Comparison of ENCODE assay signal across 8 mouse cellular contexts in genomic region chrX:48341621-48342161, GRCm38 (mm10). TPM values are rescaled to one million over a fixed set of nuclear protein-coding genes. Genes with fewer than 3 reads are reported as not detected.
DNase-seq lines count a peak whose midpoint lies in the region; ATAC-seq and TF ChIP-seq lines count a peak whose summit lies in the region.

No protein-coding gene starts in this region.

- intact Hi-C loops in heart, postnatal 25 days (cut with DNase I): loop anchor here (2.0 kb wide), 2 partner anchors 19 to 27 kb away; no protein-coding TSS in a partner anchor

- H3K27ac ChIP-seq in ES-E14 (ENCODE audit: insufficient read depth, low read depth, low read length, poor library complexity, severe bottlenecking): no peak overlapping the region
- H3K27ac ChIP-seq in forebrain, embryonic 13.5 days: no peak overlapping the region
- peak overlapping the region; percentile 82 for H3K27ac ChIP-seq in midbrain, embryonic 10.5 days (replicated peaks)
- H3K27ac ChIP-seq in stomach, embryonic 14.5 days (ENCODE audit: low read length): peak overlapping the region; percentile 78

- ATAC-seq in forebrain, embryonic 13.5 days: no peak
- peak; percentile 68 for ATAC-seq in stomach, embryonic 14.5 days (ENCODE audit: insufficient number of reproducible peaks, insufficient read depth, low FRiP score, low read depth)
- ATAC-seq in inflammation-experienced regulatory T-cells, adult 6 months: no peak

- DNase-seq in ES-E14 (ENCODE audit: low read depth, low spot score): no peak
- peak; percentile 69 for DNase-seq in adrenal gland, postnatal 25 days
- peak; percentile 53 for DNase-seq in heart, postnatal 25 days (ENCODE audit: low spot score)
- peak; percentile 14 for DNase-seq in layer of hippocampus, adult 9-11 months
- DNase-seq in midbrain, embryonic 10.5 days (ENCODE audit: low spot score): peak; percentile 57

- peak overlapping the region; percentile 72 for H3K4me2 ChIP-seq in forebrain, embryonic 13.5 days
- H3K4me2 ChIP-seq in stomach, embryonic 14.5 days (replicated peaks; ENCODE audit: low read depth, low read length): peak overlapping the region; percentile 57

- H3K4me3 ChIP-seq in ES-E14 (ENCODE audit: insufficient read depth in 1 of 2, low read depth in 1 of 2, low read length in 2 of 2, poor library complexity in 1 of 2, severe bottlenecking in 1 of 2): peak overlapping the region; percentile 69 to 88; a peak in 3 of 4 replicates
- H3K4me3 ChIP-seq in forebrain, embryonic 13.5 days: peak overlapping the region; percentile 49
- peak overlapping the region; percentile 66 for H3K4me3 ChIP-seq in midbrain, embryonic 10.5 days
- peak overlapping the region; percentile 51 for H3K4me3 ChIP-seq in stomach, embryonic 14.5 days (ENCODE audit: low read depth, low read length)

- H3K4me1 ChIP-seq in ES-E14 (ENCODE audit: control insufficient read depth in 2 of 2, insufficient read depth in 2 of 2, low read length in 2 of 2, poor library complexity in 1 of 2): 0 out of 4 replicates have a peak, but pooled peaks cover 0 to 2% of the 10 kb centered on the region in 2 experiments
- peaks cover 15% of the 10 kb centered on the region; the same call in 1 of the 2 replicates for H3K4me1 ChIP-seq in forebrain, embryonic 13.5 days
- H3K4me1 ChIP-seq in midbrain, embryonic 10.5 days: peaks cover 29% of the 10 kb centered on the region
- H3K4me1 ChIP-seq in stomach, embryonic 14.5 days (ENCODE audit: control insufficient read depth, insufficient read depth, low read length): no peaks in the 10 kb centered on the region

- peak overlapping the region; percentile 75 for H3K9ac ChIP-seq in ES-E14 (ENCODE audit: insufficient read depth, low read depth, low read length, poor library complexity, severe bottlenecking)
- H3K9ac ChIP-seq in forebrain, embryonic 13.5 days: peak overlapping the region; percentile 62
- peak overlapping the region; percentile 33 for H3K9ac ChIP-seq in stomach, embryonic 14.5 days (replicated peaks; ENCODE audit: low read depth, low read length)

- no peaks in the 10 kb centered on the region for H3K36me3 ChIP-seq in ES-E14 (ENCODE audit: control insufficient read depth, insufficient read depth, low read length, poor library complexity, severe bottlenecking)
- H3K36me3 ChIP-seq in forebrain, embryonic 13.5 days (ENCODE audit: poor library complexity, severe bottlenecking): no peaks in the 10 kb centered on the region
- H3K36me3 ChIP-seq in midbrain, embryonic 10.5 days: no peaks in the 10 kb centered on the region
- no peaks in the 10 kb centered on the region for H3K36me3 ChIP-seq in stomach, embryonic 14.5 days (ENCODE audit: control insufficient read depth, insufficient read depth, low read length)

- H3K27me3 ChIP-seq in forebrain, embryonic 13.5 days: no peaks in the 10 kb centered on the region
- peaks cover 36% of the 10 kb centered on the region for H3K27me3 ChIP-seq in midbrain, embryonic 10.5 days (ENCODE audit: low read depth, poor library complexity, severe bottlenecking)
- H3K27me3 ChIP-seq in stomach, embryonic 14.5 days (ENCODE audit: control insufficient read depth, insufficient read depth, low read length): no peaks in the 10 kb centered on the region

- no peaks in the 10 kb centered on the region for H3K9me3 ChIP-seq in ES-E14 (ENCODE audit: control insufficient read depth, insufficient read depth, low read depth, low read length)
- H3K9me3 ChIP-seq in forebrain, embryonic 13.5 days (replicated peaks): no peaks in the 10 kb centered on the region
- H3K9me3 ChIP-seq in midbrain, embryonic 10.5 days (replicated peaks): peaks cover 8% of the 10 kb centered on the region; the same call in 1 of the 2 replicates
- H3K9me3 ChIP-seq in stomach, embryonic 14.5 days (ENCODE audit: control insufficient read depth, low read depth, low read length): no peaks in the 10 kb centered on the region

- WGBS in forebrain, embryonic 13.5 days: 27% methylated on average over 14 of the region's 73 CpGs
- WGBS in midbrain, embryonic 10.5 days: 14% methylated on average over 62 of the region's 73 CpGs
- 21% methylated on average over 11 of the region's 73 CpGs for WGBS in stomach, embryonic 14.5 days

- in situ Hi-C loops in ES-E14 (cut with MboI; ENCODE audit: low sequenced_read_pairs in 2 of 2, unreplicated experiment in 2 of 2): no loop called here

TF ChIP-seq in ES-E14, 5 proteins besides CTCF, POLR2A, EP300 and RAD21:
- TF ChIP-seq HCFC1 (IDR thresholded peaks at IDR 0.05; ENCODE audit: borderline replicate concordance, insufficient read depth, low read length) (no peak), CHD2 (IDR thresholded peaks at IDR 0.05; ENCODE audit: low read depth, low read length) (no peak)
TF ChIP-seq in ES-E14: peak in this region for 0.

RNA-seq across cellular contexts. Expression of gene Bcorl1, which starts 0.5 kb away (rescaled TPM):
- 1.7 and 2.7 TPM in 2 replicates for total RNA-seq in ES-E14 (2012; rRNA removed)
- total RNA-seq in adrenal gland, postnatal 25 days (2021): 14.1 and 16.9 TPM in 2 replicates
- polyA plus RNA-seq in forebrain, embryonic 13.5 days (2015; fragmentation: Nextera tagmentation; extraction: Ambion mirVana): 6.5 and 6.6 TPM in 2 replicates
- total RNA-seq in heart, postnatal 25 days (2021): 1 to 10 TPM; 5.3 to 7.6 TPM
- 4.0 and 4.9 TPM in 2 replicates for polyA plus RNA-seq in midbrain, embryonic 10.5 days (2016; fragmentation: Nextera tagmentation; extraction: Ambion mirVana)
- 8.0 and 9.3 TPM in 2 replicates for polyA plus RNA-seq in stomach, embryonic 14.5 days (2014; fragmentation: Nextera tagmentation; extraction: Ambion mirVana)
- polyA plus RNA-seq in inflammation-experienced regulatory T-cells, adult 6 months (2017; shearing (Covaris generic)): 1 to 10 TPM; 1.2 to 2.1 (median 1.5) TPM

Comparison
In these comparisons a context has a peak if more than half of its experiments do, and no peak if none do; other contexts are left out.
1. H3K27ac ChIP-seq: peak in midbrain, embryonic 10.5 days (single experiment) and stomach, embryonic 14.5 days (single experiment); none in ES-E14 (single experiment) and forebrain, embryonic 13.5 days (single experiment).
2. Peak in every context shown above with its lines, with median percentiles within 50 percentile points of each other: H3K4me3 ChIP-seq and H3K9ac ChIP-seq.